Mouse (Mus musculus): ENCODE data around the gene Grcc10. TPM values are rescaled to one million over a fixed set of nuclear protein-coding genes. Genes with fewer than 3 reads are reported as not detected.

Gene Grcc10
- polyA plus RNA-seq, 1 experiment: 143 TPM

GRCm38 (mm10) chr6:124732476-124733370, 8.5 kb downstream of the Grcc10 start:
- 56% methylated on average over 19 of the region's 19 CpGs for whole genome bisulfite sequencing
- H3K27me3 ChIP-seq (ENCODE audit: control insufficient read depth, insufficient read depth, low read length): no peaks in the 10 kb centered on the region
- H3K4me1 ChIP-seq (ENCODE audit: control insufficient read depth, insufficient read depth, insufficient read length, low read length): peaks cover 13% of the 10 kb centered on the region
- H3K4me3 ChIP-seq (ENCODE audit: low read depth, low read length): peak overlapping the region; percentile 60
- H3K36me3 ChIP-seq (ENCODE audit: control insufficient read depth, insufficient read depth, low read length): peaks cover 5% of the 10 kb centered on the region; the same call in 1 of the 2 replicates
- H3K27ac ChIP-seq (ENCODE audit: insufficient read depth, low read depth, low read length): peak overlapping the region; percentile 84
- no peak for TF ChIP-seq CTCF (IDR thresholded peaks at IDR 0.05; ENCODE audit: extremely low read depth, insufficient read length, insufficient replicate concordance, low read depth, low read length)
- peak; percentile 45; the same call in 1 of the 2 replicates for TF ChIP-seq POLR2A (IDR thresholded peaks at IDR 0.05; ENCODE audit: low read depth, low read length)

GRCm38 (mm10) chr6:124731038-124731437, 10.1 kb downstream of the Grcc10 start:
- no peak overlapping the region for H3K4me3 ChIP-seq (ENCODE audit: low read depth, low read length)
- H3K27me3 ChIP-seq (ENCODE audit: control insufficient read depth, insufficient read depth, low read length): no peaks in the 10 kb centered on the region
- H3K36me3 ChIP-seq (ENCODE audit: control insufficient read depth, insufficient read depth, low read length): peaks cover 9% of the 10 kb centered on the region; the same call in 1 of the 2 replicates
- peak overlapping the region; percentile 20; the same call in 1 of the 2 replicates for H3K27ac ChIP-seq (ENCODE audit: insufficient read depth, low read depth, low read length)
- 84% methylated on average over 7 of the region's 7 CpGs for WGBS
- no peak for TF ChIP-seq CTCF (IDR thresholded peaks at IDR 0.05; ENCODE audit: extremely low read depth, insufficient read length, insufficient replicate concordance, low read depth, low read length)
- peaks cover 15% of the 10 kb centered on the region for H3K4me1 ChIP-seq (ENCODE audit: control insufficient read depth, insufficient read depth, insufficient read length, low read length)

DNA sequence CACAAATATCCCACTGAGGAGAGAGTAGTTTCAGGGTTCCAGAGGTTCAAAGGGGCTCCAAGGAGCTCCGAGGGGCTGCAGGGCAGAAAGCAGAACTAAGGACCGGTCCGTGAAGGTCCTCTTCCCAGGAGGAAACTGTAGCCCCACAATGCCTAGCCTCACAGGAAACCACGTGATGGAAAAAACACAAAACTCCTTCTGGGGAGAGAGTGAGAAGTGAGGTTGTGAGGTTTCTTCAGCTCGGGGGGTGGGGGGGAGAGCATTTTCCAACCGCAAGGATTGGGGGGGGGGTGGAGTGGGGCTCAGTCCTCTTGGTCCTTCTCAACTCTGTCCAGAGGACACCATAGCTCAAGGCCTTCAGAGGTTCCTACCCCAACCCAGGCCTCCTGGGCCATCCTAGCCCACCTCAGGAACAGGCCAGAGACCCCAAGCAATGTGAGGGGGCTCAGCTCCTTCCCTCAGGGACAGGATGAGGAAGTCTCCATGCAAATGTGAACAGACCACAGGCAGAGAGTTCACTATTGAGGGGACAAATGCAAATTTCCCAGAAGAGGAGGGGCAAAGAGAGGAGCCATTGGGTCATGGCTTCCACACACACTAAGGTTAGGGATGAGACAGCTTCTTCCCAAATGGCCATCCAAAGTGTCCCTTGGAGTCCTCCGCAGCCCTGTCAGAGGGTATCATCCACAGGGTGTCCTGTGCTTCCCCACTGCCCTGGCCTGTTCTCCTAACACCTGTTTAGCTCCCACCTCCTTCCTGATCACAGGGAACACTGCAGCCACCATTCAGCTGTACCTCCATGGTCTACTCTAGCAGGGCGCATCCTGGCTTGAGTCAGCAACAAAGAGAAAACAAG, 11.1 kb downstream of the Grcc10 start:
- Histone ChIP-seq H3K4me1 (ENCODE audit: control insufficient read depth, insufficient read depth, insufficient read length, low read length) (peaks cover 15% of the 10 kb centered on the region), H3K27ac (ENCODE audit: insufficient read depth, low read depth, low read length) (peak overlapping the region; percentile 72), H3K4me3 (ENCODE audit: low read depth, low read length) (peak overlapping the region; percentile 35), H3K27me3 (ENCODE audit: control insufficient read depth, insufficient read depth, low read length) (no peaks in the 10 kb centered on the region), H3K36me3 (ENCODE audit: control insufficient read depth, insufficient read depth, low read length) (peaks cover 12% of the 10 kb centered on the region; the same call in 1 of the 2 replicates)
- TF ChIP-seq CTCF (IDR thresholded peaks at IDR 0.05; ENCODE audit: extremely low read depth, insufficient read length, insufficient replicate concordance, low read depth, low read length): no peak
- TF ChIP-seq POLR2A (IDR thresholded peaks at IDR 0.05; ENCODE audit: low read depth, low read length): no peak
- WGBS: 85% methylated on average over 8 of the region's 8 CpGs

GRCm38 (mm10) chr6:124728621-124729020, 12.6 kb downstream of the Grcc10 start:
- H3K27ac ChIP-seq (ENCODE audit: insufficient read depth, low read depth, low read length): no peak overlapping the region
- no peaks in the 10 kb centered on the region for H3K27me3 ChIP-seq (ENCODE audit: control insufficient read depth, insufficient read depth, low read length)
- no peak for TF ChIP-seq POLR2A (IDR thresholded peaks at IDR 0.05; ENCODE audit: low read depth, low read length)
- no peak for TF ChIP-seq CTCF (IDR thresholded peaks at IDR 0.05; ENCODE audit: extremely low read depth, insufficient read length, insufficient replicate concordance, low read depth, low read length)
- H3K4me3 ChIP-seq (ENCODE audit: low read depth, low read length): no peak overlapping the region
- peaks cover 22% of the 10 kb centered on the region; the same call in 1 of the 2 replicates for H3K36me3 ChIP-seq (ENCODE audit: control insufficient read depth, insufficient read depth, low read length)
- H3K4me1 ChIP-seq (ENCODE audit: control insufficient read depth, insufficient read depth, insufficient read length, low read length): peaks cover 20% of the 10 kb centered on the region
- WGBS: 89% methylated on average over 10 of the region's 10 CpGs

DNA sequence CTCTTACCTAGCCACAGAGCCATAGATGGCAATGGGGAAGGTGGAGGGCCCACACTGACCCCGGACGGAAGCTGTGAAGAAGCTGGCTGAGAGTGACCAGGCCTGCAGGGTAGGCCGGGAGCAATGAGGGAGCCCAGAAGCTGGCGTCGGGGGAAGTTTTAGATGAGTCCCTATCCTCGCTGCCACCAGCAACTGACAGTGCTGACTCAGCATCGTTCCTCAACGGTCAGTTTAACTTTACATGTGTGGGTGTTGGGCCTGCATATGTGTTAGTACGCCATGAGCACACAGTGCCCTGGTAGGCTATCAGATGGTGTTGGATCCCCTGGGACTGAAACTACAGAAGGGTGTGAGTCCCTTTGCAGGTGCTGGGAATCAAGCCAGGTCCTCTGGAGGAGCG, 16.7 kb downstream of the Grcc10 start:
- WGBS: 90% methylated on average over 10 of the region's 10 CpGs
- peaks cover 30% of the 10 kb centered on the region for H3K4me1 ChIP-seq (ENCODE audit: control insufficient read depth, insufficient read depth, insufficient read length, low read length)
- TF ChIP-seq CTCF (IDR thresholded peaks at IDR 0.05; ENCODE audit: extremely low read depth, insufficient read length, insufficient replicate concordance, low read depth, low read length): no peak
- no peak for TF ChIP-seq POLR2A (IDR thresholded peaks at IDR 0.05; ENCODE audit: low read depth, low read length)
- H3K36me3 ChIP-seq (ENCODE audit: control insufficient read depth, insufficient read depth, low read length): peaks cover 20% of the 10 kb centered on the region; the same call in 1 of the 2 replicates
- no peaks in the 10 kb centered on the region for H3K27me3 ChIP-seq (ENCODE audit: control insufficient read depth, insufficient read depth, low read length)
- H3K4me3 ChIP-seq (ENCODE audit: low read depth, low read length): no peak overlapping the region
- H3K27ac ChIP-seq (ENCODE audit: insufficient read depth, low read depth, low read length): 0 out of 2 replicates have a peak overlapping the region, but pooled peaks have one; percentile 13

- Histone ChIP-seq H3K4me1 (ENCODE audit: control insufficient read depth, insufficient read depth, insufficient read length, low read length) (peaks cover 30% of the 10 kb centered on the region), H3K27me3 (ENCODE audit: control insufficient read depth, insufficient read depth, low read length) (no peaks in the 10 kb centered on the region)
- WGBS: 73% methylated on average over 8 of the region's 8 CpGs
These were observed 17.6 kb downstream of the Grcc10 start for GRCm38 (mm10) chr6:124723541-124723940.

More at GRCm38 (mm10) chr6:124723541-124723940, 17.6 kb downstream of the Grcc10 start:
- TF ChIP-seq POLR2A (IDR thresholded peaks at IDR 0.05; ENCODE audit: low read depth, low read length) (no peak), CTCF (IDR thresholded peaks at IDR 0.05; ENCODE audit: extremely low read depth, insufficient read length, insufficient replicate concordance, low read depth, low read length) (no peak)
- Histone ChIP-seq H3K36me3 (ENCODE audit: control insufficient read depth, insufficient read depth, low read length) (peaks cover 17% of the 10 kb centered on the region; the same call in 1 of the 2 replicates), H3K4me3 (ENCODE audit: low read depth, low read length) (0 out of 2 replicates have a peak overlapping the region, but pooled peaks have one; percentile 7), H3K27ac (ENCODE audit: insufficient read depth, low read depth, low read length) (peak overlapping the region; percentile 59)
